Mouse (Mus musculus) gastrocnemius, postnatal 14 days (tissue): ENCODE measurements around the gene Colca2. TPM values are rescaled to one million over a fixed set of nuclear protein-coding genes. Genes with fewer than 3 reads are reported as not detected.
A peak's percentile ranks its signal among the peaks of the same experiment; 100 is the strongest.

Experiments used
- DNase-seq: peaks from one replicate; pipeline ENCODE4 v3.0.0; 2021; ENCODE audit warnings: mixed read lengths
- intact Hi-C: fragments of 180-260 bp; cut with DNase I; formaldehyde crosslinking; loops from one replicate; pipeline ENCODE4 v1.15.1; 2025; ENCODE audit warnings: low total_unique reads
- long read RNA-seq, 2 experiments: library from polyadenylated mRNA; stranded (forward); transcript quantifications; one replicate each; pipeline ENCODE4 v2.0.0; 2021
- total RNA-seq, 2 experiments: library from RNA; stranded (reverse); gene quantifications; 2 replicates each; pipeline ENCODE4 v1.2.3; 2021

Gene Colca2
- under 1 TPM; 0.47 to 0.59 TPM for total RNA-seq
- long read RNA-seq, experiment 1, result 0 reads
- long read RNA-seq, experiment 2, result 0 reads

GRCm38 (mm10) chr9:51278500-51279381 is at the start of gene Colca2:
Gene Colca2, minus strand, starts transcription at chr9:51278569.
- intact Hi-C loops, result no loop called here
- peak; percentile 86 for DNase-seq

- intact Hi-C loops, result no loop called here
- no peak for DNase-seq
Observed at GRCm38 (mm10) chr9:51327555-51327903, 49.2 kb upstream of the Colca2 start.

DNA sequence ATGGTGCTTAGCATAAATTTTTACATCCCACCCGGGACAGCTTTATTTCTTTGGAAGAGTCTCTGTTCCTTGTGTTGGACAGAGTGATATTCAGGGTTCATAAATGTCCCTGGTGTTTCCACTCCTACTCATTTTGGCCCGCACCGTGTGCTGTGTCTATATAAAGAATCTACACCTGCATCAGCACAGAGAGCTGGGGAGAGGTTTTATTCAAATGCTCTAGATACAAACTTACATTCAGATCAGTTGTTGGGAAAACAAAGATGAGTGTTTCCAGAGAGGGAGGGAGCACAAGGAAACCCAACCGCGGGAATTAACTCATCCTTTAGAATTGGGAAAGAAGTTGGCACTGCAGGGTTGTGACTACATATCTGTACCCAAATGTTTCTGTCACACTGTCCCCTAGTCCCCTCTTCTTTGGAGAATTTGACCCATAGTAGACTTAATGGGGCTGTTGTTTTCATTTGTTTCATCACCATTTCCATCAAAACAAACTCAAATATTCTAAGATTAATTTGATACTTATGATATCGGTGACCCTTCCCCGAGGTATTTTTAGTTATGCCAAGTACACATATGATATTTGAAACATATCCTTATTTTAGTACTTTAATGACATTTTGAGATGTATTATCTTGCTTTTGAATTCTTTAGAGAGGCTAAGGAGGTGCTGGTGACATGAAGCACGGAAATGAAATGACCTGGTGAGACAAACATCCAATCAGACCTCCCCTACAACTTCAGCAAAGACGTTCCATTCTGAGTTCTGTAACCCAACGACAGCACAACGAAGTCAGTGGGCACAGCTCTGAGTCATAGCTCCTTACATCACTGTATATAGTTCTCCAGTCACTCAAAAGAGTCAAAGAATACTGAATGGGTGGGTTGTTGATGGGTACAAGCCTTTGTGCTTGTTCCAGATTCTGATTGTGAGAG is 48.5 kb upstream of the Colca2 start:
- DNase-seq, result no peak
- intact Hi-C loops, result no loop called here

GRCm38 (mm10) chr9:51324406-51325065 is 46.2 kb upstream of the Colca2 start:
- intact Hi-C loops, result no loop called here
- DNase-seq, result no peak

DNA sequence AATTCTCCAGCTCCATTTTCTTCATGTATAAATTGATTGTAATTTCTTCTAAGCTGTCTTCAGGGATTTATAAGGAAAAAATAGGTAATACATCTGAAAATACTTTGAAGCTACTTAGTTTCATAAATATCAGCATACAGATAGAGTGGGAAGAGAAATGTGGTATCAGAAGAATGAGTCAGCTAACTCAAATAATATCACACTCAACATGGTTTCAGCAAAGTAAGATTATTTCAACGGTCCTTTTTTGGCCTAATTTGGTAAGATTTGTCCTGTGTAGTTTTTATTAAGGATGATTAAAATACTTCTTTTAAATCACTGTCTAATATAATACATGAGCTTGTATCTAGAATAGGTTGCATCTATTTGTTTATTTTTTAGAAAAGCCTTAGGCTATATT is 41.7 kb upstream of the Colca2 start:
- intact Hi-C loops, result no loop called here
- DNase-seq, result no peak

GRCm38 (mm10) chr9:51318246-51318645 is 39.9 kb upstream of the Colca2 start:
- DNase-seq, result no peak
- intact Hi-C loops, result no loop called here

GRCm38 (mm10) chr9:51317322-51317721 is 39.0 kb upstream of the Colca2 start:
- no peak for DNase-seq
- intact Hi-C loops, result no loop called here

DNA sequence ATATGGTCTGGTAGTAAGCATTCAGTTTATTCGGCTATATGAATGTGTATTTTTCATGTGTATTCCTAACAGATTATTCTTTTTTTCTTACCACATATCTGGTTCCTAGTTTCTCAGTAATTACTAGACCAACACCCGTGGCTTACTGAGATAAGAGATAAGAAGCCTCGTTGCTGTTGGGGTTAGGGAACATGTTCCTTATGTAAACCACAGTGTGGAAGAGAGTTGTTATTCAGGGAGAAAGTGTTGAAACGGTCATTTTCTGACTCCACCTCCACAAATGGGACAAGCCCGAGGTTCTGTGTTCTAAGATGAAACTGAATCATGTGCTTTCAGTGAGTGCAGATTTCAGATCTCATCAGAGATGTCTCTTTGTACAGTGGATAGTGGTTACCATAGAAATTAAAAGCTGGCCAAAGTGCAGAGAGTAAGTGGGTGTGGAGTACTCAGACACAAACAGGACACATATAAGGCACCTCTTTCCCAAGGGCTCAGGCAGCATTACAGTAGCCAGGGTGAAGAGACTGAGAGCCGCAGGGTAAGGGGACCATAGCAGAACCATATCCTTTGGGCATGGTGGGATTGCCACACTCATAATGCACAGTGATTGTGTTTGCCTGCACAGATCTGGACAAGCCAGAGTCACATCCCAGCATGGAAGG is 37.2 kb upstream of the Colca2 start:
- intact Hi-C loops, result no loop called here
- DNase-seq, result no peak

GRCm38 (mm10) chr9:51312554-51313317 is 34.4 kb upstream of the Colca2 start:
- DNase-seq, result no peak
- intact Hi-C loops, result no loop called here

GRCm38 (mm10) chr9:51310515-51310914 is 32.1 kb upstream of the Colca2 start:
- DNase-seq, result no peak
- intact Hi-C loops, result no loop called here

DNA sequence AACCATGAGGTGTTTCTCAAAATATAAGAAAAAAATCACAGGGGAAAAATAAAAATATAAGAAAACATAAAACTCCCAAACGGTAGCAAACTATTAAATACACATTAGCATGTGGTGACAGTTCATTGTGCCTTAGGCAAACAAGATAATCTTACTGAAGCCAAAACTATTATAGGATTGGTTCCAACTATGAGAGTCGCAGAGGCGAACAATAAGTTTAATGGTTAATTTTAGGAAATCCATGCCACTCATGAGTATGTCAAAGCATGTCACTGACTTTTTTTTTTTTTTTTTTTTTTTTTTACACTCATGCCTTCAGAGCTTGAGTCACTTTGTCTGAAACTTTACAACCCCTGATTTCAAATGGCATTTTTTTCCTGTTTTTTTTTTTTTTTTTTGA is 28.0 kb upstream of the Colca2 start:
- DNase-seq, result no peak
- intact Hi-C loops, result no loop called here

DNA sequence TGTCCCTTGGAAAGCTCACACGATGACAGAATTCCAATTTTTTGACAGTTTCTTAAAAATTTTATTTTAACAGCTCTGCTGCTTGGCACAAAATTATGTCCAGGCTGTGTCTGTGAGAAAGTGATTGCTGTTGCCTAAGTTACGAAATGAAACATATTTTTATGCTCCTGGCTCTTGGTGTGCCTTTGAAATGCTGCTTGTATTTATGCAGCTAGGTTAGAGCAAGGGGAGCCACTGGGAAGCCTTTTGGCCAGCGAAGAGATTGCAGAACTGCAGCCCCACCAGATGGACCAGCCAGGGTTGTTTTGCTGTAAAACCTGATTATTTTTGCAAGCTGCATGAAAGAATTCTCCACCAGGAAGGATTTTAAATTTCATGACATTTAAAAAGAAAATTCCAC is 26.8 kb upstream of the Colca2 start:
- intact Hi-C loops, result no loop called here
- no peak for DNase-seq

DNA sequence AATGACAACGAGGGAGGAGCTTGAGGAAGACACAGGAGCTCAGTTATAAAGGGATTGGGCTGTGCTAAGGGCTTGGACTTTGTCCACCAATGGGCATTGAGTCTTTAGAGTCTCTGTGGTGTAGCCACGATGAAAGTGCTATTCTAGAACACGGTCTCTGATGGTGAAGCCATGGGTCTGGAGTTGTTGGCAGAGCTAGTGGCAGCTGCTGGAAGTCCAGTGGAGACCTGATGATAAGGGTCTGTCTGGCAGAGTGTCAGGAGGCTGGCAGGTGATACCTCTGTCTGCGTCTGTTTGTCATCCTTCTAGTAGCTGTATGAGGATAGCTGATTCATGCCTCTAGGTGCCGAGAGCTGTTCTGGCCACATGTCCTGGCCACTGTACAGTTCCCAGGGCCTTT is 25.6 kb upstream of the Colca2 start:
- DNase-seq, result no peak
- intact Hi-C loops, result no loop called here

GRCm38 (mm10) chr9:51293541-51293940 is 15.2 kb upstream of the Colca2 start:
- intact Hi-C loops, result no loop called here

GRCm38 (mm10) chr9:51292674-51293073 is 14.3 kb upstream of the Colca2 start:
- peak; percentile 66 for DNase-seq
- intact Hi-C loops, result loop anchor here (1.0 kb wide), 1 partner anchor 132 kb away; no protein-coding TSS in a partner anchor

More at GRCm38 (mm10) chr9:51293541-51293940, 15.2 kb upstream of the Colca2 start:
- DNase-seq, result no peak

GRCm38 (mm10) chr9:51290980-51291379 is 12.6 kb upstream of the Colca2 start:
- intact Hi-C loops, result no loop called here

GRCm38 (mm10) chr9:51286079-51286478 is 7.7 kb upstream of the Colca2 start:
- intact Hi-C loops, result no loop called here
- DNase-seq, result no peak

More at GRCm38 (mm10) chr9:51290980-51291379, 12.6 kb upstream of the Colca2 start:
- no peak for DNase-seq

DNA sequence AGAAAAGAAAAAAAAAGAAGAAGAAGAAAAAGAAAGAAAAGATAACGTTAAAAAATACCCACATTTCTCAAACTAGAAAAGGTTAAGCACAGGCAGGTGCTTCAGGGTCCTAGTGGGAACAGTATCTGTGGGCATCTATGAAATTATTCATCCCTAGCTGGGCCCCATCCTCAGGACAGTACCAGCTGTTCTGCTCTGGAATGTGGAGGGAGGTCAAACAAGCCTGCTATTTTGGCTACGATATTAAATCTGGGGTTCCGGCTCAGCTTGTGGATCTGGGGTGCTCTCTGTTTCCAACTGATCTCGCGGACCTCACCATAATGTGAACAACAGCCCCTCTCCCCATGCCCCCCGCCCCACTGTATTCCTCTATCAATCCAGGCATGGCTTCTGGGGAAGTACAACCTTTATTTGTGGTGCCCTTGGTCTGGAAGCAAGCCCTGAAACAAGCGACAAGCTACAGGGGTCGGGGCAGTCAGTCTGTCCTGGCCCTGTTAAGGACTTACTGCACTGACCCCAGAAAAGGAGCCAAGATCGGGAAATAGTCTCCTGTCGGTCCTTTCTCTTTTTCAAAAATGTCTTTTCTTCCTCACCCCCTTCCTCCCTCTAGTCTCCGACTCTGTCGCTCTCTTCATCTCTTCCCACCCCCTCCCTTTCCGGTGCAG is 403 bp downstream of the Colca2 start:
- intact Hi-C loops, result no loop called here
- no peak for DNase-seq
